Mouse (Mus musculus) heart, embryonic 15.5 days (tissue): Measurements from ENCODE around the gene Plppr2. TPM values are rescaled to one million over a fixed set of nuclear protein-coding genes. Genes with fewer than 3 reads are reported as not detected.

Experiments
- ATAC-seq: fragments of 200-750 bp; cut with Nextera tagmentation; replicated peaks from 2 replicates; pipeline ENCODE4 v1.8.0; 2017; ENCODE audit warnings: low read depth, moderate TSS enrichment; ENCODE audit not compliant: insufficient number of reproducible peaks, insufficient read depth, low FRiP score
- H3K27ac ChIP-seq: fragments of 300-500 bp; sonication (generic); 2 replicates; pipeline ENCODE4 v1.5.1; 2015; ENCODE audit warnings: mild to moderate bottlenecking, inconsistent platforms
- H3K27me3 ChIP-seq: fragments of 300-500 bp; sonication (generic); 2 replicates; pipeline ENCODE4 v1.6.1; 2015; ENCODE audit warnings: inconsistent platforms
- H3K36me3 ChIP-seq: fragments of 300-500 bp; sonication (generic); 2 replicates; pipeline ENCODE4 v1.6.1; 2015; ENCODE audit warnings: mild to moderate bottlenecking, inconsistent platforms
- H3K4me1 ChIP-seq: fragments of 300-500 bp; sonication (generic); replicated peaks from 2 replicates; pipeline ENCODE4 v1.6.1; 2015; ENCODE audit warnings: inconsistent platforms
- H3K4me2 ChIP-seq: fragments of 300-500 bp; sonication (generic); 2 replicates; pipeline ENCODE4 v1.6.1; 2015; ENCODE audit warnings: inconsistent platforms, mild to moderate bottlenecking, moderate library complexity
- H3K4me3 ChIP-seq: fragments of 300-500 bp; sonication (generic); 2 replicates; pipeline ENCODE4 v1.5.1; 2015; ENCODE audit warnings: mild to moderate bottlenecking, inconsistent platforms
- H3K9ac ChIP-seq: fragments of 300-500 bp; sonication (generic); 2 replicates; pipeline ENCODE4 v1.6.1; 2015; ENCODE audit warnings: mild to moderate bottlenecking, inconsistent platforms
- H3K9me3 ChIP-seq: fragments of 300-500 bp; sonication (generic); replicated peaks from 2 replicates; pipeline ENCODE4 v1.6.1; 2016; ENCODE audit warnings: inconsistent platforms
- WGBS: fragments of 180-500 bp; shearing (Covaris S2); methylation state at CpG from one replicate; pipeline ENCODE4 v1.1.7; 2015; ENCODE audit warnings: mixed read lengths; 5-methylcytosine and 5-hydroxymethylcytosine counted together
- polyA plus RNA-seq: library from polyadenylated mRNA; unstranded; fragments of >200 nt; fragmentation: Nextera tagmentation; extraction: Ambion mirVana; gene quantifications from 2 replicates; pipeline ENCODE4 v1.2.1, GENCODE M21; 2015

Gene Plppr2
- polyA plus RNA-seq, 1 experiment from 2014 or later: 3.2 TPM

- WGBS: 1% methylated on average over 32 of the region's 32 CpGs
- no peak overlapping the region for H3K27ac ChIP-seq
Observed at GRCm38 (mm10) chr9:21988421-21989101, 51.7 kb downstream of the Plppr2 start.

GRCm38 (mm10) chr9:21989230-21990110 lies 52.6 kb downstream of the Plppr2 start, which contains the start of gene Rgl3:
Gene Rgl3 (minus strand): TSS chr9:21989446.
- Histone ChIP-seq H3K27ac (no peak within 1 kb of the TSS), H3K4me1 (peaks cover 25% of the 10 kb centered on the region), H3K27me3 (peaks cover 93% of the 10 kb centered on the region), H3K9ac (peak within 1 kb of the TSS; percentile 51), H3K4me3 (peak within 1 kb of the TSS; percentile 56), H3K36me3 (no peaks in the 10 kb centered on the region), H3K9me3 (no peaks in the 10 kb centered on the region), H3K4me2 (peak within 1 kb of the TSS; percentile 88)
- WGBS: under 1% methylated on average over 42 of the region's 42 CpGs
- ATAC-seq: no peak

More at GRCm38 (mm10) chr9:21988421-21989101, 51.7 kb downstream of the Plppr2 start:
- H3K27me3 ChIP-seq: peaks cover 95% of the 10 kb centered on the region
- H3K9ac ChIP-seq: peak overlapping the region; percentile 51
- peak overlapping the region; percentile 56 for H3K4me3 ChIP-seq
- ATAC-seq: no peak
- H3K4me1 ChIP-seq: peaks cover 25% of the 10 kb centered on the region
- peak overlapping the region; percentile 88 for H3K4me2 ChIP-seq
- no peaks in the 10 kb centered on the region for H3K9me3 ChIP-seq
- no peaks in the 10 kb centered on the region for H3K36me3 ChIP-seq

- H3K4me1 ChIP-seq: peaks cover 25% of the 10 kb centered on the region
- ATAC-seq: no peak
- H3K9ac ChIP-seq: no peak overlapping the region
- H3K36me3 ChIP-seq: no peaks in the 10 kb centered on the region
- no peak overlapping the region for H3K27ac ChIP-seq
- no peaks in the 10 kb centered on the region for H3K9me3 ChIP-seq
- peaks cover 72% of the 10 kb centered on the region for H3K27me3 ChIP-seq
- H3K4me3 ChIP-seq: no peak overlapping the region
- 76% methylated on average over 4 of the region's 4 CpGs for WGBS
- H3K4me2 ChIP-seq: no peak overlapping the region
Observed at GRCm38 (mm10) chr9:21992227-21992626, 55.4 kb downstream of the Plppr2 start.

- Histone ChIP-seq H3K4me3 (no peak overlapping the region), H3K9ac (no peak overlapping the region), H3K27me3 (peaks cover 41% of the 10 kb centered on the region), H3K36me3 (no peaks in the 10 kb centered on the region), H3K4me1 (no peaks in the 10 kb centered on the region), H3K9me3 (no peaks in the 10 kb centered on the region), H3K4me2 (no peak overlapping the region), H3K27ac (no peak overlapping the region)
- WGBS: 78% methylated on average over 3 of the region's 3 CpGs
- no peak for ATAC-seq
Observed at GRCm38 (mm10) chr9:21996178-21996867, 59.5 kb downstream of the Plppr2 start.

Other genes with a start within 250 kb of the Plppr2 start
- gene Ldlr, start 213.6 kb upstream of the Plppr2 start, polyA plus RNA-seq: 12.9 and 25.0 TPM in 2 replicates
- gene Spc24, start 176.7 kb upstream of the Plppr2 start, polyA plus RNA-seq: 69.6 and 88.1 TPM in 2 replicates
- gene Kank2, start 138.3 kb upstream of the Plppr2 start, polyA plus RNA-seq: 20.0 and 26.3 TPM in 2 replicates
- 1.2 and 2.1 TPM in 2 replicates for gene Angptl8, start 101.5 kb upstream of the Plppr2 start, polyA plus RNA-seq
- gene Dock6, start 84.4 kb upstream of the Plppr2 start, polyA plus RNA-seq: 38.3 and 54.7 TPM in 2 replicates
- 9.7 and 15.6 TPM in 2 replicates for gene Rab3d, start 18.8 kb upstream of the Plppr2 start, polyA plus RNA-seq
- gene Ccdc159, start 9.6 kb upstream of the Plppr2 start, polyA plus RNA-seq: 2.7 and 3.5 TPM in 2 replicates
- gene Tmem205, start 9.5 kb upstream of the Plppr2 start, polyA plus RNA-seq: 36.9 and 44.9 TPM in 2 replicates
- 4.4 and 5.2 TPM in 2 replicates for gene Swsap1, start 18.7 kb downstream of the Plppr2 start, polyA plus RNA-seq
- gene Epor, start 26.5 kb downstream of the Plppr2 start, polyA plus RNA-seq: 2.9 and 4.7 TPM in 2 replicates
- 1.8 and 3.0 TPM in 2 replicates for gene Rgl3, start 52.4 kb downstream of the Plppr2 start, polyA plus RNA-seq
- gene Ccdc151, start 65.6 kb downstream of the Plppr2 start, polyA plus RNA-seq: 0.35 and 0.77 TPM in 2 replicates
- 60.3 and 83.6 TPM in 2 replicates for gene Prkcsh, start 65.8 kb downstream of the Plppr2 start, polyA plus RNA-seq
- 0.14 and 1.0 TPM in 2 replicates for gene Elavl3, start 115.0 kb downstream of the Plppr2 start, polyA plus RNA-seq
- not detected in 2 replicates for gene Gm49318, start 134.2 kb downstream of the Plppr2 start, polyA plus RNA-seq
- gene Zfp653, start 134.3 kb downstream of the Plppr2 start, polyA plus RNA-seq: 8.5 and 11.3 TPM in 2 replicates
- gene Ecsit, start 148.4 kb downstream of the Plppr2 start, polyA plus RNA-seq: 55.0 and 62.4 TPM in 2 replicates
- gene Cnn1, start 162.2 kb downstream of the Plppr2 start, polyA plus RNA-seq: 145 and 157 TPM in 2 replicates
- 96.9 and 115 TPM in 2 replicates for gene Elof1, start 180.1 kb downstream of the Plppr2 start, polyA plus RNA-seq
- gene Acp5, start 198.7 kb downstream of the Plppr2 start, polyA plus RNA-seq: 3.0 and 10.3 TPM in 2 replicates
- 48.6 and 49.2 TPM in 2 replicates for gene Pigyl, start 219.8 kb downstream of the Plppr2 start, polyA plus RNA-seq